8 mouse cellular contexts compared by ENCODE assay signal in the genomic region with DNA sequence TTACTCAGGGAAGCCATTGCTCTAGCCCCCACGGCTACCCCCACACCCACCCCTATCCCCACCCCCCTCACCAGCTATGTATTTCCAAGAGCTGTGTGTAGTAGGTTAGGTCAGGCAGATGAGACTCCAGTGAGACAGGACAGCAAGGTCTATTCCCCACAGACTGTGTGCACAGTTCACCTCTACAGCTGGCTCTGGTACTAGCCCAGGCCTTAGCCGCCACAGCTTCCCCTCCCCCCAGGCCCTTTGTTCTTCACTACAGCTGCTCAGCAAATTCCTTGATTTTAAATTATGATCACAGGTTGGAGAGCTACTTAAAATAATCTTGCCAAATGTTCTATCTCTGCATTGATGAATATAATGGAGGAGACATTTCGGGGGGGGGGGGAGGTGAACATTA.
DNase-seq lines count a peak whose midpoint lies in the region; ATAC-seq and TF ChIP-seq lines count a peak whose summit lies in the region.

No protein-coding gene starts in this region.

- H3K9me3 ChIP-seq in lung, embryonic 15.5 days = no peaks in the 10 kb centered on the region
- H3K9me3 ChIP-seq in embryonic facial prominence, embryonic 15.5 days (replicated peaks) = no peaks in the 10 kb centered on the region
- no peaks in the 10 kb centered on the region for H3K9me3 ChIP-seq in liver, embryonic 13.5 days (replicated peaks)

- H3K27me3 ChIP-seq in lung, embryonic 15.5 days = no peaks in the 10 kb centered on the region
- no peaks in the 10 kb centered on the region for H3K27me3 ChIP-seq in embryonic facial prominence, embryonic 15.5 days
- no peaks in the 10 kb centered on the region for H3K27me3 ChIP-seq in liver, embryonic 13.5 days
- H3K27me3 ChIP-seq in small intestine, adult 2 months (ENCODE audit: control insufficient read depth, insufficient read depth, low read length) = no peaks in the 10 kb centered on the region

- no peak overlapping the region for H3K4me3 ChIP-seq in lung, embryonic 15.5 days
- H3K4me3 ChIP-seq in lung, adult 2 months (replicated peaks; ENCODE audit: extremely low read depth, low read depth, low read length) = no peak overlapping the region
- H3K4me3 ChIP-seq in embryonic facial prominence, embryonic 15.5 days (replicated peaks) = no peak overlapping the region
- no peak overlapping the region for H3K4me3 ChIP-seq in liver, embryonic 13.5 days (replicated peaks)
- no peak overlapping the region for H3K4me3 ChIP-seq in small intestine, adult 2 months (ENCODE audit: low read depth, low read length)

- DNase-seq in lung, adult 2 months = no peak
- DNase-seq in hindlimb bud, embryonic 11.5 days (ENCODE audit: extremely low spot score, low read depth, low spot score) = peak; percentile 46
- DNase-seq in liver, embryonic 13.5 days = no peak
- DNase-seq in urinary bladder, postnatal 25 days (ENCODE audit: low spot score) = no peak
- DNase-seq in left cerebral cortex, adult 8-10 months (ENCODE audit: low spot score in 2 of 2) = no peak

- H3K9ac ChIP-seq in lung, embryonic 15.5 days = no peak overlapping the region
- no peak overlapping the region for H3K9ac ChIP-seq in embryonic facial prominence, embryonic 15.5 days
- peak overlapping the region; percentile 11; the same call in 1 of the 2 replicates for H3K9ac ChIP-seq in liver, embryonic 13.5 days

- TF ChIP-seq POLR2A in lung, adult 2 months (IDR thresholded peaks at IDR 0.05; ENCODE audit: borderline replicate concordance, extremely low read depth, low read depth, low read length) = no peak
- TF ChIP-seq POLR2A in small intestine, adult 2 months (IDR thresholded peaks at IDR 0.05; ENCODE audit: low read depth, low read length) = no peak

- WGBS in lung, embryonic 15.5 days = 5% methylated on average over 3 of the region's 3 CpGs
- WGBS in lung, adult 2 months = 37% methylated on average over 3 of the region's 3 CpGs
- WGBS in embryonic facial prominence, embryonic 15.5 days = 9% methylated on average over 3 of the region's 3 CpGs
- WGBS in liver, embryonic 13.5 days (ENCODE audit: insufficient replicate concordance) = 39% methylated on average over 3 of the region's 3 CpGs
- 18% methylated on average over 3 of the region's 3 CpGs for WGBS in small intestine, adult 2 months

- TF ChIP-seq CTCF in lung, adult 2 months (IDR thresholded peaks at IDR 0.05; ENCODE audit: insufficient read depth, low read length) = no peak
- no peak for TF ChIP-seq CTCF in small intestine, adult 2 months (IDR thresholded peaks at IDR 0.05; ENCODE audit: extremely low read depth, insufficient read length, insufficient replicate concordance, low read depth, low read length)

- peaks cover 70% of the 10 kb centered on the region for H3K4me1 ChIP-seq in lung, embryonic 15.5 days
- peaks cover 36% of the 10 kb centered on the region for H3K4me1 ChIP-seq in lung, adult 2 months (ENCODE audit: control insufficient read depth, insufficient read depth, low read length)
- peaks cover 41% of the 10 kb centered on the region for H3K4me1 ChIP-seq in embryonic facial prominence, embryonic 15.5 days
- peaks cover 66% of the 10 kb centered on the region for H3K4me1 ChIP-seq in liver, embryonic 13.5 days (replicated peaks)
- peaks cover 50% of the 10 kb centered on the region for H3K4me1 ChIP-seq in small intestine, adult 2 months (ENCODE audit: control insufficient read depth, insufficient read depth, insufficient read length, low read length)

- H3K4me2 ChIP-seq in lung, embryonic 15.5 days = no peak overlapping the region
- H3K4me2 ChIP-seq in embryonic facial prominence, embryonic 15.5 days (replicated peaks) = no peak overlapping the region
- no peak overlapping the region for H3K4me2 ChIP-seq in liver, embryonic 13.5 days

- no peak for ATAC-seq in lung, embryonic 15.5 days (ENCODE audit: borderline replicate concordance, extremely low read depth, low FRiP score, low TSS enrichment)
- no peak for ATAC-seq in embryonic facial prominence, embryonic 15.5 days (ENCODE audit: insufficient number of reproducible peaks, low FRiP score, low TSS enrichment, low read depth)
- ATAC-seq in liver, embryonic 13.5 days (ENCODE audit: low read depth) = no peak

- H3K27ac ChIP-seq in lung, embryonic 15.5 days = peak overlapping the region; percentile 99
- peak overlapping the region; percentile 94 for H3K27ac ChIP-seq in embryonic facial prominence, embryonic 15.5 days (replicated peaks)
- peak overlapping the region; percentile 92 for H3K27ac ChIP-seq in liver, embryonic 13.5 days
- H3K27ac ChIP-seq in small intestine, adult 2 months (ENCODE audit: insufficient read depth, low read depth, low read length) = peak overlapping the region; percentile 100

- H3K36me3 ChIP-seq in lung, embryonic 15.5 days = no peaks in the 10 kb centered on the region
- H3K36me3 ChIP-seq in embryonic facial prominence, embryonic 15.5 days = no peaks in the 10 kb centered on the region
- H3K36me3 ChIP-seq in liver, embryonic 13.5 days = no peaks in the 10 kb centered on the region
- H3K36me3 ChIP-seq in small intestine, adult 2 months (ENCODE audit: control insufficient read depth, insufficient read depth, low read length) = no peaks in the 10 kb centered on the region
